Mouse (Mus musculus) CD4-positive, CD25-positive, alpha-beta regulatory T cell, adult 2 months (primary cell): ENCODE results near the gene Zbtb32.
A peak's percentile ranks its signal among the peaks of the same experiment; 100 is the strongest.

Experiments used
- DNase-seq: peaks from one replicate; pipeline ENCODE4 v3.0.0-alpha.2; 2012; ENCODE audit warnings: low read depth, low spot score

The Zbtb32 gene

DNA sequence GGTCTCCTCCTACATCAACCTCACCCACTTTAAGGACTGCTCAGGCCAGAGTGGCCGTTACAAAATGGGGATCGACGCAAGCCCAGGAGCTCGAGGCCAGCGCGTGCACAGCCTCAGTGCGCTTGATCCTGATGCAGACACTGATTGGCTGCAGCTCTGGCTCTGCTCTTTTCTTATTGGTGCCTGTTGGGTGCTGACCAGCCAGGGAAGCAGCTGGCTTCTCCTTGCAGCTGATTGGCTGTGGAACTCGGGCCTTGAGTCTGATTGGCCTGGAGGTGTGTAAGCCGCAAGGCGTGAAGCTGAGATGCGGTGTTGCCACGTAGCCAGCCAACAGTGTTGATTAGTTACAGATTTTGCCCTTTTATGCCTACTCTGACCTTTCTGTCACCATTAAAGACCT is at the start of gene Zbtb32:
TSS of gene Zbtb32 (minus strand) at position 124 of the 400 bp plus-strand sequence.
- DNase-seq, result no peak

GRCm38 (mm10) chr7:30639083-30639482 is 40.4 kb upstream of the Zbtb32 start:
- no peak for DNase-seq

- DNase-seq, result no peak
These were observed 37.7 kb upstream of the Zbtb32 start for GRCm38 (mm10) chr7:30636395-30636794.

- no peak for DNase-seq
These were observed 37.0 kb upstream of the Zbtb32 start, which contains the start of gene Etv2 for GRCm38 (mm10) chr7:30635752-30636151. Etv2 (minus strand) TSS chr7:30635852.

DNA sequence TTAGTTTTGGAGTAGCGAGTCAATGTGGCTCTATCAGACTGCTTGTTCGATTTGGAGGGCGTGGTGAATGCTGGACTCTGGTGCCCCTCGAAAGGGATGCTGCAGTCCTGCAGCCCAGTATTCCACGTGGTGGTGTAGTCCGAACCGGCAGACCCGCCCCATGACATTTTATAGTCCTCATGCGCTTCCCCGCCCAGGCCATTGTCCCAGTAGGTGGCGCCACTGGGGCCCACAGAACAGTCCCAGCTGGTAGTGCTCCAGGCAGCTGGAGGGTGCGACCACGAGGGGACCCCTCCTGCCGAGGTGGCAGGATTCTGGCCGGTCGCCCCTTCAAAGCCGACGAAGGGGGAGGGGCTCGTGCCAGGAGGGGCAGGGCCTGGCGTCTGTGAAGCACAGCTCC is 35.9 kb upstream of the Zbtb32 start:
- DNase-seq, result peak; percentile 72

- no peak for DNase-seq
These were observed 35.2 kb upstream of the Zbtb32 start for GRCm38 (mm10) chr7:30633762-30634412.

GRCm38 (mm10) chr7:30629013-30629412 is 30.3 kb upstream of the Zbtb32 start:
- DNase-seq, result no peak

GRCm38 (mm10) chr7:30626647-30627046 is 27.9 kb upstream of the Zbtb32 start:
- DNase-seq, result no peak

DNA sequence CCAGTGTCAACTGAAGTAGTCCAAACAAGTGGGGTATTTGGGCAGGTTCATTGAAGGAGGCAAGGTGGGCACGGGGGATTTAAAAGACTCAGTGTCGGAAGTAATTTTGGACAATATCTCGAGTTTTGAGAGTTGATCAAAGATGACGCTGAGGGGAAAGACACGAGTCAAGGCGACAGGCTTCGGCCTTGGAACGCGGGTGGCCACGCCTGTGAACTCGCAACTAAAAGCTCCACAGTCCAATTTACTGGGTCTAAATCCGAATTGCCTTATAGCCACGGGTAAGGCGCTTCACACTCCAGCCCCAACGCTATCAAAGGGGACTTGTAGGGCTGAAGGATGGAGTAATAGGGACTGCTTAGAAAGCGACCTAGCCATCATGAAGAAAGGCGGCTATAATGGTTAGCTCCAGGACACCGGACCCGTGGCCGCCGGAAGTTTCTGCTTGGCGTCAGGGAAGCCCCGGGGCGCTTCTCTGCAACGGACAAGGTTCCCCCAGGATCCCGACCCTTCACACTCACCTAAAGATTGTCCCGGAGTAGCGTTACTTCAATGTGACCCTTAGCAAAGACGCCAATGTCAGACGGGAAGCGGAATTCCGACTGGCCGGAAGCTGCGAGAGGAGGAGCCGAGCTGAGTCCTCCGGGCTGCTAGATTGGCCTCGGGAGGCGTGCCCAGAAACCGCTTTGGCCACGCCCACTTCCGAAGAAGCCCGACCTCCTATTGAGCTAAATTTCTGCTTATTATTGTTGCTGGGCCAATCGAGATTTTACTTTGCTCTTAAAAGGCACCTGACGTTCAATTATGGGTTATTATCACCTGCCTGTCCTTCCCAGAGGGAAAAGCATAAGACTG is 27.0 kb upstream of the Zbtb32 start, which contains the start of gene Cox6b1:
TSS of gene Cox6b1 (minus strand) at position 622 of the 855 bp plus-strand sequence.
- DNase-seq, result peak; percentile 96

- peak; percentile 63 for DNase-seq
These were observed 20.5 kb upstream of the Zbtb32 start for GRCm38 (mm10) chr7:30619202-30619601.

DNA sequence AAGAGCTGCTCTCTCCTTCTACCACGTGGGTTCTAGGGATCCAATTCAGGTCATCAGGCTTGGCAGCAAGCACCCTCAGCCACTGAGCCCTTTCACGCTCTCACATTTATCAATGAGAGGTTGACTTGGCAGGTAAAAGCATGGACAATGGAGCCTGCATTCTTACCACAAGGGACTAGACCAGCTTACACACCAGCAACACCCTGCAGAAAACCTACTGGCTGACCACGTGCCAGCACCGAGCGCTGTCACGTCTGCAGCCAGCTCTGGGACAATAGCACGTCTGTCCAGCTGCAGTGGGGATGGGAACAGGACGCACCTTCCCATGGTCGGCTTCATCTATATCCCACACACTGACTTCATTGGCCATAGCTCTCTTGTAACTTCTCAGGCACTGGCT is 19.9 kb upstream of the Zbtb32 start:
- DNase-seq, result no peak

DNA sequence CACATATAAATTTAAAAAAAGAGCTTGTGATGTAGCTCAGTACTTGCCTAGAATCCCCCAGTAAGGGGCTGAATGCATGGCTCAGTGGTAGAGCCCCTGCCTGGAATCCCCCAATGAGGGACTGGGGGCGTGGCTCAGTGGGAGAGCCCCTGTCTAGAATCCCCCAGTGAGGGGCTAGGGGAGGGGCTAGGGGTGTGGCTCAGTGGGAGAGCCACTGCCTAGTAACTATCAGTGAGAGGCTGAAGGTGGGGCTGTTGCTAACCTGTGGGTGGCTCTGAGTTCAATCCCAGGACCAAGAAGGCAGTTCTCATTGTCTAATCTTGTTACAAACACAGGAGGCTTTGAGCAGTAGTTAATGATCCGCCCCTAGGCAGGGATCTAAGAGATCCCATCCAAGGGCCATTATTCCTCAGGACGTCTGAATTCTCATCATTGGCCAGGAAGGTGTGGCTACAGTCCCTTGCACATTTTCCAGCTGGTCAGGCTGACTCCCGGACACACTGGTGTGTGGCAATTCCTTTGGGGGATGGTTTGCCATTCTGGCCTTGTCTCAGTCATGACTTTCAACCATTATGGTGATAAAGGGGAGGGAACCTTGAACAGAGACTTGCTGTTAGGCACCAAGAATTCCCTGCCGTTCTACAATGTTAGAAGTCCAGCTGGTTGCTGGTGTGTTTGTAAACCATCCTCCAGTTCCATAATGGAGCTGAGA is 16.5 kb upstream of the Zbtb32 start:
- no peak for DNase-seq

GRCm38 (mm10) chr7:30614454-30614853 is 15.7 kb upstream of the Zbtb32 start:
- peak; percentile 63 for DNase-seq

DNA sequence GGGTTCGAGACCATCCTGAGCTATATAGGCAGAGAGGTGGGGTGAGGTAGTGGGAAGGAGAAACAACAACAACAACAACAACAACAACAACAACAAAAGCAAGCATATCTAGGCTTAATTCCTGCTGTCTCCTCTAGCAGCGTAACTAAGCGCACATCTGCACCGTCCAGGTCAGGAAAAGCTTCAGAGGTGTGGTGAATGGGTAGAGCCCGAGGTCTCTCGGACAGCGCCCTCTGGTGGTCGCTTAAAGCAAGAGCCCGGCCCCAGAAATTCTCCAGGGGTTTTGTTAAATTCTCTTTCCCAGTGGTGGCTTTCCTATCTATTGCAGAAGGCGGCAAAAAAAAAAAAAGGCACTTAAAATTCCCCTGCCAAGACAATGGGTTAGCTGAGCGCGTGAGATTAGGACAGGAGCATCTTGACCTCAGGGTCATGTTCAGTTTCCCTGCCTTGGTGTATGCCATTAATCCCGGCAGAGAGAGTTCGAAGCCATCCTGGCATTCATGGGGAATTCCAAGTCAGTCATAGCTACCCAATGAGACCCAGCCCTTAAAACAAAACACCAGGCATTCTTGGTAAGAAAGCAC is 14.9 kb upstream of the Zbtb32 start:
- DNase-seq, result peak; percentile 79

- no peak for DNase-seq
These were observed 14.1 kb upstream of the Zbtb32 start, which contains the start of gene Upk1a for GRCm38 (mm10) chr7:30612654-30613402. Upk1a (minus strand) TSS chr7:30612847.

DNA sequence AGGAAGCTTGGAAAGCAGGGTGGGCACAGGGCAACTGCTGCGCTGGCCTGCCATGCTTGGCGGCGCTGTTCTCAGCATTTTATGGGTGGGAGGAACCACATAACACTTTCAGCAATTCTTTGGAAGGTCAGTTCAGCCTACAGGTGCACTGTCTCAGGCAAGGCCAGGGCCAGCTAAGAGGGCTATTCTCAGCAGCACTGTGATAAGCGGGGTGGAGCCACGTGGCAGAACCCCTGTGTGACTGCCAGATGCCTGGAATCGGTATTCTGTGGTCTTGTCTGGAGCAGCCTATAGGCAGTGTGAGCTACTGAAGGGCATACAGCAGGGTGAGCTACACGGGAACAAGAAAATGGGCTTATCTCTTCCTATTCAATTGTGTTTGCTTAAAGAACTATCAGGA is 11.3 kb upstream of the Zbtb32 start:
- no peak for DNase-seq

- DNase-seq, result no peak
These were observed 9.8 kb upstream of the Zbtb32 start for GRCm38 (mm10) chr7:30608476-30608875.

DNA sequence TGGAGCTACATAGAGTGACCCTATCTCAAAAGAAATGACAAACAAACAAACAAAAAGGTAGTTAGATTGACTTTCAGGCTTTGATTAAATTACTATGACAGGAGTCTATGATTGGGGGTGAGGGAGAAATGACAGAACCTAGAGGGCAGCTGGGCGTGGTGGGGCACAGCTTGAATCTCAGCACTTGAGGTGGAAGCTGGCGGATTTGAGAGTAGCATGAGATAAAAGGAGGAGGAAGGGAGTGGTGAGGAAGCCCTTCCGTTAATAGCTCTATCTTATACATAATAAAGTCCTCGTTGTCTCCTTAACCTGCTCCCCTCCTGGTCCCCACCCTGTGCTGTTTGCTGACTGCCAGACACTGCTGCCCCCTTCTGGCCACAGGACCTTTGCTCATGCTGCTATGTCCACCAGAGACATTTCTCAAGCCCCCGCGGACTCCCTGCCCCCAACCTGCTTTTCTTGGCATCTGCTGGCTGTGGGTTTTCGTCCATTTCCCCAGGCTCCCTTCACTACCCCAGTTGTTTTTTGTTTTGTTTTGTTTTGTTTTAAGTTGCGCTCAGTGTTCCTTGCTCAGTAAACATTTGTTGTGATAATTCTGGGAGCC is 9.1 kb upstream of the Zbtb32 start:
- peak; percentile 89 for DNase-seq

DNA sequence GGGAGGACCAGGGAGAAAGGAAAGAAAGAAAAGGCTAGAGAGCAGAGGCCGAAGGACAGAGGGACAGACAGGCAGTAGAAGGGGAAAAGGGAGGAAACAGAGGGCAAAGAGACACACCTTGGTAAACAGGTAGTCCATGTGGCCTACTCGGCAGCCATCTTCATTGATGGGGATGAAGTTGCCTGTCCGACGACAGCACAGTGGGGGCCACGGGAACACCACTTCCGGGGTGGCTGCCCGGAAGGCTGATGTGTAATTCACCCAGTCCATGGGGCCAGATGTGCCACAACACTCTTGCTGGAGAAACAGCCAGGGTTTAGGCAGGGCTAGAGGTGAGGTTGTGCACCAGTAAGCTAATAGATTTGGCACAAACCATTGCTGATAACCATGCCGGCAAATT is 6.2 kb upstream of the Zbtb32 start:
- no peak for DNase-seq

GRCm38 (mm10) chr7:30604424-30604823 is 5.7 kb upstream of the Zbtb32 start:
- no peak for DNase-seq

- no peak for DNase-seq
These were observed 3.9 kb upstream of the Zbtb32 start for GRCm38 (mm10) chr7:30602583-30602982.
